Mouse (Mus musculus) hindbrain, embryonic 11.5 days (tissue): ENCODE data around the gene Mtus2. TPM values are rescaled to one million over a fixed set of nuclear protein-coding genes. Genes with fewer than 3 reads are reported as not detected.
A peak's percentile ranks its signal among the peaks of the same experiment; 100 is the strongest.

Experiments
- ATAC-seq: fragments of 200-750 bp; cut with Nextera tagmentation; 2 replicates; pipeline ENCODE4 v1.8.0; 2017; ENCODE audit warnings: mild to moderate bottlenecking, moderate TSS enrichment, moderate library complexity; ENCODE audit not compliant: low FRiP score
- DNase-seq: peaks from one replicate; pipeline ENCODE4 v3.0.0-alpha.2; 2015; ENCODE audit warnings: low spot score
- H3K27ac ChIP-seq: fragments of 300-500 bp; sonication (generic); 2 replicates; pipeline ENCODE4 v1.5.1; 2014; ENCODE audit warnings: mild to moderate bottlenecking, low read depth, low read length
- H3K27me3 ChIP-seq: fragments of 300-500 bp; sonication (generic); 2 replicates; pipeline ENCODE4 v1.6.1; 2014; ENCODE audit warnings: mild to moderate bottlenecking, low read length, moderate library complexity, mixed read lengths; ENCODE audit not compliant: control insufficient read depth, insufficient read depth
- H3K36me3 ChIP-seq: fragments of 300-500 bp; sonication (generic); 2 replicates; pipeline ENCODE4 v1.6.1; 2014; ENCODE audit warnings: mild to moderate bottlenecking, low read length, moderate library complexity, mixed read lengths; ENCODE audit not compliant: control insufficient read depth, insufficient read depth
- H3K4me1 ChIP-seq: fragments of 300-500 bp; sonication (generic); replicated peaks from 2 replicates; pipeline ENCODE4 v1.6.1; 2014; ENCODE audit warnings: low read length, mixed read lengths; ENCODE audit not compliant: control insufficient read depth, insufficient read depth
- H3K4me2 ChIP-seq: fragments of 300-500 bp; sonication (generic); replicated peaks from 2 replicates; pipeline ENCODE4 v1.6.1; 2014; ENCODE audit warnings: mild to moderate bottlenecking, low read depth, low read length
- H3K4me3 ChIP-seq: fragments of 300-500 bp; sonication (generic); 2 replicates; pipeline ENCODE4 v1.5.1; 2014; ENCODE audit warnings: low read depth, low read length
- H3K9ac ChIP-seq: fragments of 300-500 bp; sonication (generic); 2 replicates; pipeline ENCODE4 v1.6.1; 2014; ENCODE audit warnings: low read depth, low read length
- H3K9me3 ChIP-seq: fragments of 300-500 bp; sonication (generic); 2 replicates; pipeline ENCODE4 v1.6.1; 2016; ENCODE audit warnings: low read length; ENCODE audit not compliant: control insufficient read depth
- WGBS: fragments of 180-500 bp; shearing (Covaris S2); extraction: QIAGEN DNeasy Blood & Tissue Kit; methylation state at CpG from one replicate; pipeline ENCODE4 v1.1.7; 2014; 5-methylcytosine and 5-hydroxymethylcytosine counted together
- polyA plus RNA-seq: library from polyadenylated mRNA; unstranded; fragments of >200 nt; fragmentation: Nextera tagmentation; extraction: Ambion mirVana; gene quantifications from 2 replicates; pipeline ENCODE4 v1.2.1, GENCODE M21; 2014

The Mtus2 gene
- polyA plus RNA-seq, 1 experiment from 2014 or later, result 29.2 TPM

GRCm38 (mm10) chr5:147924621-147925020 is 32.5 kb upstream of the Mtus2 start:
- WGBS, result 79% methylated on average over 5 of the region's 5 CpGs

DNA sequence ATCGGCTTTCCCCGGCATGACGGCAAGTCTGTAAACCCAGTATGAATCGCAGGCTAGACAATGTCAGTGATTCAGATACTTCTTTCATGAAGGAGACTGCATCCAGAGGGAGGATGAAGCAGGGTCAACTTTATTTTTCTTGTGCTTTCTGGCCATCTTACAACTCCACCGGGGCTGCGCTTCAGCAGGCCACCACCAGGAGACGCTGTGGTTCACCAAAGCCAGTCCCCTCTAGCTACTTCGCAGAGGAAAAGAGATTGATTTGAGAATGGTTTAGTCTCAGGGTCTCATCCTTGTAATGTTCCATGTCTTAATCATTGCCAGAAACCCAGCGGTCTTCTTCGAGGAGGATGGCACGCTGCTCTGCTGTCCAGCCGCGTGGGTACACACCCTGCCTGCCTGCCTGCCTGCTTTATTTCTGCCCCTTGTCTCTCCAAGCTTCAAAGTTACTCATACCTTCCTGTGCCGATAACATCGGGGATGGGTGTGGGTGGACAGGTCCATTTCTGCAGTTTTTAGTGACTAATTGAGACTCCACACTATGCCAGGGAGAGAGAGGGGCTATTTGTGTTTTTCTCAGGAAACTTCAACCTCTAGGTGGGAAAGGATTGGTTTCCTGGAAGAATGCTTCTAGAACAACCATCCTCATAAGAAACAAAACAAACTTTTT is 31.1 kb upstream of the Mtus2 start:
- H3K9me3 ChIP-seq, result no peaks in the 10 kb centered on the region
- ATAC-seq (no peak), DNase-seq (peak; percentile 52)
- no peak overlapping the region for H3K9ac ChIP-seq
- no peak overlapping the region for H3K4me2 ChIP-seq
- no peaks in the 10 kb centered on the region for H3K27me3 ChIP-seq
- H3K36me3 ChIP-seq, result no peaks in the 10 kb centered on the region
- no peaks in the 10 kb centered on the region for H3K4me1 ChIP-seq
- 67% methylated on average over 15 of the region's 15 CpGs for WGBS
- H3K27ac ChIP-seq, result no peak overlapping the region
- H3K4me3 ChIP-seq, result no peak overlapping the region

More at GRCm38 (mm10) chr5:147924621-147925020, 32.5 kb upstream of the Mtus2 start:
- Histone ChIP-seq H3K27me3 (no peaks in the 10 kb centered on the region), H3K4me3 (no peak overlapping the region), H3K4me2 (no peak overlapping the region), H3K27ac (no peak overlapping the region), H3K9me3 (no peaks in the 10 kb centered on the region), H3K36me3 (no peaks in the 10 kb centered on the region), H3K4me1 (no peaks in the 10 kb centered on the region), H3K9ac (no peak overlapping the region)
- no peak for DNase-seq
- no peak for ATAC-seq

- Histone ChIP-seq H3K4me3 (no peak overlapping the region), H3K27ac (no peak overlapping the region), H3K9me3 (no peaks in the 10 kb centered on the region), H3K9ac (no peak overlapping the region), H3K36me3 (no peaks in the 10 kb centered on the region), H3K4me2 (no peak overlapping the region), H3K4me1 (no peaks in the 10 kb centered on the region), H3K27me3 (no peaks in the 10 kb centered on the region)
- 77% methylated on average over 7 of the region's 7 CpGs for WGBS
- no peak for DNase-seq
- no peak for ATAC-seq
Measured at GRCm38 (mm10) chr5:147928668-147929497, 28.2 kb upstream of the Mtus2 start.

DNA sequence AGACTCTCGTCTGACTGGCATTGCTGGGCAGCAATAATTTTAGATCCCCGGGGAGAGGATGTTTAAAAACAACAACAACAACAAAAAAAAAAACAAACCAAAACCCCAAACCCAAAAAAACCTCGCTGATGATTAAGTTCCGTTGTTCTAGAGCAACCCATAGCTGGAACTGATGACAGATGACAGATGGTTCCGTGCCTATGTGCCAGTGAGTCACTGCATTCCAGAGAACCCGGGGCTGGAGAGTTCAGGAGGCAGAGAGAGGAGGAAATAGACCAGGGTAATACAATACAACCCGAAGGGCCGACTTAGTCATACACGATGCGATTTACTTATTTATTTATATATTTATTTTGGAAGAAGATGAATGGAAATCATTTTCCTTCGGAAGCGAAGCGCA is 22.0 kb upstream of the Mtus2 start:
- WGBS, result 90% methylated on average over 13 of the region's 13 CpGs
- H3K27me3 ChIP-seq, result no peaks in the 10 kb centered on the region

GRCm38 (mm10) chr5:147939226-147939625 is 17.9 kb upstream of the Mtus2 start:
- WGBS, result 85% methylated on average over 5 of the region's 5 CpGs

More for the DNA sequence above, 22.0 kb upstream of the Mtus2 start:
- ATAC-seq (no peak), DNase-seq (no peak)
- Histone ChIP-seq H3K4me1 (no peaks in the 10 kb centered on the region), H3K4me3 (no peak overlapping the region), H3K9me3 (no peaks in the 10 kb centered on the region), H3K27ac (no peak overlapping the region), H3K9ac (no peak overlapping the region), H3K4me2 (no peak overlapping the region), H3K36me3 (no peaks in the 10 kb centered on the region)

DNA sequence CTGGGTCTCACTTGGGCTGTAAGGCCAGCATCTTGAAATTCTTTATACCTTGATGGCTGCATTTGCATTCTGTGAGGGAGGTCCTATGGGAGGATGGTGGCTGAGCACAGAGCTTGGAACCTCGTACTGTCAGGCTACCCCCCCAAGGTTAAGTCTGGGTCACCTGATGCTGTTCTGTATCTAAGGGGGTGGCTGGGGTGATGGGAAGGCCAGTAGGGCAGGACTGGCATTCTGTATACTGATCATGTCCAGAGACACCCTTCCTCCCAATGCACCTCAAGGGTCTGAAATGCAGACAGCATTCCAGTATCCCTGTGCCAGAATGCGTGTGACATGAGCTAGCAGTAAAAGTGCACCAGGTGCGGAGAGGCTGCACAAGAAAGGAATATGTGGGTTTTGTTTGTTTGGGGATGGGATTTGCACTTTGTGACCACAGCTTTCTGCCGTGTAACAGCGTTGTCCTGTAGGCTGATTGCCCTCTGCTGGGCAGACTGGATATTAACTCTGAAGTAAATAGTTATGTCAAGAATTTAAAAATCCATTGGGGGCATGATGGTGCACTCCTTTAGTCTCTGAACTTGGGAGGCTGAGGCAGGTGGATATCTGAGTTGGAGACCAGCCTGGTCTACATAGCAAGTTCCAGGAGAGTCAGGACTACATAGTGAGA is 12.0 kb upstream of the Mtus2 start:
- no peaks in the 10 kb centered on the region for H3K36me3 ChIP-seq
- no peaks in the 10 kb centered on the region for H3K27me3 ChIP-seq
- no peaks in the 10 kb centered on the region for H3K4me1 ChIP-seq
- H3K9me3 ChIP-seq, result no peaks in the 10 kb centered on the region
- no peak overlapping the region for H3K9ac ChIP-seq
- DNase-seq (peak; percentile 51), ATAC-seq (no peak)
- H3K27ac ChIP-seq, result no peak overlapping the region
- 42% methylated on average over 5 of the region's 5 CpGs for WGBS
- H3K4me3 ChIP-seq, result no peak overlapping the region
- H3K4me2 ChIP-seq, result no peak overlapping the region

More at GRCm38 (mm10) chr5:147939226-147939625, 17.9 kb upstream of the Mtus2 start:
- H3K36me3 ChIP-seq, result no peaks in the 10 kb centered on the region
- H3K9ac ChIP-seq, result no peak overlapping the region
- H3K4me1 ChIP-seq, result no peaks in the 10 kb centered on the region
- no peak overlapping the region for H3K4me2 ChIP-seq
- H3K4me3 ChIP-seq, result no peak overlapping the region
- H3K27ac ChIP-seq, result no peak overlapping the region
- DNase-seq (no peak), ATAC-seq (no peak)
- H3K27me3 ChIP-seq, result no peaks in the 10 kb centered on the region
- H3K9me3 ChIP-seq, result no peaks in the 10 kb centered on the region

DNA sequence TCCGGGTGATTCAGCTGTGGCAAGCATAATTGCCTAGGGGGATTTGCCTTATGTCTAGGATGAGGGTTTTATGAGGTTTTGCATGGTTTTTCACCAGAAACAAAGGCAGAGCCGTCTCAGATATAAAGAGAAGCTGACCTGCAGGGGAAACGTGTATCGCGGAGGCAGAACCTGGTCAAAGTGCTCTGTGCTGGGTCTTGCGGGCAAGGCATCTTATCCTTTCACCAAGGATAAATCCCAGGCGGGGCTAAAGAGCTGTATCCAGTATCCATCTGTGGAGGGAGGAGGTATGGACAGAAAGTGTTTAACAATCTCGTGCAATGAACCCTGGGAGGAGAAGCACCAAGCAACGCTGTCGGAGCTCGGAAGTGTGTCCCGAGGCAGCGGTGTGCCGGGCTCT is 7.2 kb upstream of the Mtus2 start:
- Histone ChIP-seq H3K4me3 (no peak overlapping the region), H3K4me2 (no peak overlapping the region), H3K9me3 (no peaks in the 10 kb centered on the region), H3K27me3 (no peaks in the 10 kb centered on the region), H3K9ac (no peak overlapping the region), H3K4me1 (no peaks in the 10 kb centered on the region), H3K27ac (no peak overlapping the region; the same call in 1 of the 2 replicates), H3K36me3 (no peaks in the 10 kb centered on the region)
- ATAC-seq (0 out of 2 replicates have a peak, but pooled peaks have one; percentile 6), DNase-seq (no peak)
- 79% methylated on average over 14 of the region's 14 CpGs for WGBS

- Histone ChIP-seq H3K4me2 (no peak overlapping the region), H3K9ac (no peak overlapping the region), H3K36me3 (no peaks in the 10 kb centered on the region), H3K27ac (no peak overlapping the region), H3K4me1 (no peaks in the 10 kb centered on the region), H3K9me3 (no peaks in the 10 kb centered on the region), H3K4me3 (no peak overlapping the region), H3K27me3 (peaks cover 7% of the 10 kb centered on the region)
- WGBS, result 50% methylated on average over 2 of the region's 2 CpGs
- DNase-seq, result no peak
- no peak for ATAC-seq
Measured at GRCm38 (mm10) chr5:147951751-147952150, 5.4 kb upstream of the Mtus2 start.
